Mouse (Mus musculus): ENCODE measurements around the gene Ttc39d. TPM values are rescaled to one million over a fixed set of nuclear protein-coding genes. Genes with fewer than 3 reads are reported as not detected.

Ttc39d gene
- polyA plus RNA-seq (2015; fragmentation: Nextera tagmentation; extraction: Ambion mirVana): 0.07 TPM in 1 of 2 replicates, not detected in the other

GRCm38 (mm10) chr17:80206671-80207581, at the start of gene Ttc39d, which contains the start of gene Srsf7:
TSS of gene Ttc39d (plus strand) at chr17:80207460.
TSS of gene Srsf7 (minus strand) at chr17:80207307.
- Histone ChIP-seq H3K36me3 (ENCODE audit: control insufficient read depth, insufficient read depth, low read length) (peaks cover 4% of the 10 kb centered on the region; the same call in 1 of the 2 replicates), H3K27me3 (replicated peaks; ENCODE audit: control insufficient read depth, insufficient read depth, low read length) (no peaks in the 10 kb centered on the region), H3K9ac (ENCODE audit: low read depth, low read length) (peak within 1 kb of the TSS; percentile 99), H3K27ac (ENCODE audit: low read length) (peak within 1 kb of the TSS; percentile 99), H3K4me1 (ENCODE audit: control insufficient read depth, insufficient read depth, low read length) (0 out of 2 replicates have a peak, but pooled peaks cover 8% of the 10 kb centered on the region), H3K9me3 (ENCODE audit: control insufficient read depth, low read length) (no peaks in the 10 kb centered on the region), H3K4me3 (ENCODE audit: low read length) (peak within 1 kb of the TSS; percentile 93), H3K4me2 (ENCODE audit: low read depth, low read length) (peak within 1 kb of the TSS; percentile 80)
- peak; percentile 93 for ATAC-seq
- WGBS: under 1% methylated on average over 95 of the region's 95 CpGs

GRCm38 (mm10) chr17:80157489-80157888, 49.8 kb upstream of the Ttc39d start:
- no peak overlapping the region for H3K4me3 ChIP-seq (ENCODE audit: low read length)
- no peak overlapping the region for H3K27ac ChIP-seq (ENCODE audit: low read length)
- H3K9ac ChIP-seq (ENCODE audit: low read depth, low read length): no peak overlapping the region
- WGBS: 84% methylated on average over 6 of the region's 6 CpGs
- no peaks in the 10 kb centered on the region for H3K4me1 ChIP-seq (ENCODE audit: control insufficient read depth, insufficient read depth, low read length)
- H3K9me3 ChIP-seq (ENCODE audit: control insufficient read depth, low read length): no peaks in the 10 kb centered on the region
- no peak for ATAC-seq
- H3K4me2 ChIP-seq (ENCODE audit: low read depth, low read length): no peak overlapping the region
- no peaks in the 10 kb centered on the region for H3K36me3 ChIP-seq (ENCODE audit: control insufficient read depth, insufficient read depth, low read length)
- no peaks in the 10 kb centered on the region for H3K27me3 ChIP-seq (replicated peaks; ENCODE audit: control insufficient read depth, insufficient read depth, low read length)

GRCm38 (mm10) chr17:80160454-80160853, 46.8 kb upstream of the Ttc39d start:
- no peaks in the 10 kb centered on the region for H3K36me3 ChIP-seq (ENCODE audit: control insufficient read depth, insufficient read depth, low read length)
- peak; percentile 50; the same call in 1 of the 2 replicates for ATAC-seq

GRCm38 (mm10) chr17:80163991-80164390, 43.3 kb upstream of the Ttc39d start:
- Histone ChIP-seq H3K4me3 (ENCODE audit: low read length) (no peak overlapping the region), H3K36me3 (ENCODE audit: control insufficient read depth, insufficient read depth, low read length) (no peaks in the 10 kb centered on the region), H3K4me2 (ENCODE audit: low read depth, low read length) (no peak overlapping the region), H3K4me1 (ENCODE audit: control insufficient read depth, insufficient read depth, low read length) (peaks cover 12% of the 10 kb centered on the region), H3K27me3 (replicated peaks; ENCODE audit: control insufficient read depth, insufficient read depth, low read length) (no peaks in the 10 kb centered on the region), H3K9ac (ENCODE audit: low read depth, low read length) (no peak overlapping the region), H3K9me3 (ENCODE audit: control insufficient read depth, low read length) (no peaks in the 10 kb centered on the region), H3K27ac (ENCODE audit: low read length) (no peak overlapping the region)
- no peak for ATAC-seq
- WGBS: 70% methylated on average over 8 of the region's 8 CpGs

More at GRCm38 (mm10) chr17:80160454-80160853, 46.8 kb upstream of the Ttc39d start:
- H3K27me3 ChIP-seq (replicated peaks; ENCODE audit: control insufficient read depth, insufficient read depth, low read length): no peaks in the 10 kb centered on the region
- H3K4me1 ChIP-seq (ENCODE audit: control insufficient read depth, insufficient read depth, low read length): no peaks in the 10 kb centered on the region
- WGBS: 41% methylated on average over 5 of the region's 5 CpGs
- H3K4me3 ChIP-seq (ENCODE audit: low read length): no peak overlapping the region
- H3K9ac ChIP-seq (ENCODE audit: low read depth, low read length): no peak overlapping the region
- H3K27ac ChIP-seq (ENCODE audit: low read length): no peak overlapping the region
- no peak overlapping the region for H3K4me2 ChIP-seq (ENCODE audit: low read depth, low read length)
- H3K9me3 ChIP-seq (ENCODE audit: control insufficient read depth, low read length): no peaks in the 10 kb centered on the region

- Histone ChIP-seq H3K27ac (ENCODE audit: low read length) (no peak overlapping the region), H3K9me3 (ENCODE audit: control insufficient read depth, low read length) (no peaks in the 10 kb centered on the region), H3K9ac (ENCODE audit: low read depth, low read length) (no peak overlapping the region), H3K36me3 (ENCODE audit: control insufficient read depth, insufficient read depth, low read length) (no peaks in the 10 kb centered on the region), H3K4me3 (ENCODE audit: low read length) (no peak overlapping the region), H3K4me2 (ENCODE audit: low read depth, low read length) (no peak overlapping the region), H3K4me1 (ENCODE audit: control insufficient read depth, insufficient read depth, low read length) (peaks cover 12% of the 10 kb centered on the region), H3K27me3 (replicated peaks; ENCODE audit: control insufficient read depth, insufficient read depth, low read length) (no peaks in the 10 kb centered on the region)
- WGBS: 59% methylated on average over 6 of the region's 6 CpGs
- no peak for ATAC-seq
These were observed 41.5 kb upstream of the Ttc39d start for GRCm38 (mm10) chr17:80165741-80166140.

- Histone ChIP-seq H3K27ac (ENCODE audit: low read length) (no peak overlapping the region), H3K27me3 (replicated peaks; ENCODE audit: control insufficient read depth, insufficient read depth, low read length) (no peaks in the 10 kb centered on the region), H3K9ac (ENCODE audit: low read depth, low read length) (no peak overlapping the region), H3K36me3 (ENCODE audit: control insufficient read depth, insufficient read depth, low read length) (no peaks in the 10 kb centered on the region), H3K4me2 (ENCODE audit: low read depth, low read length) (no peak overlapping the region), H3K4me3 (ENCODE audit: low read length) (no peak overlapping the region), H3K9me3 (ENCODE audit: control insufficient read depth, low read length) (no peaks in the 10 kb centered on the region), H3K4me1 (ENCODE audit: control insufficient read depth, insufficient read depth, low read length) (peaks cover 12% of the 10 kb centered on the region)
- 87% methylated on average over 6 of the region's 6 CpGs for WGBS
- ATAC-seq: no peak
These were observed 40.9 kb upstream of the Ttc39d start for GRCm38 (mm10) chr17:80166346-80166745.

- no peak overlapping the region for H3K4me3 ChIP-seq (ENCODE audit: low read length)
- no peak overlapping the region for H3K4me2 ChIP-seq (ENCODE audit: low read depth, low read length)
- H3K9me3 ChIP-seq (ENCODE audit: control insufficient read depth, low read length): no peaks in the 10 kb centered on the region
- H3K4me1 ChIP-seq (ENCODE audit: control insufficient read depth, insufficient read depth, low read length): peaks cover 12% of the 10 kb centered on the region
- no peak overlapping the region for H3K27ac ChIP-seq (ENCODE audit: low read length)
- H3K9ac ChIP-seq (ENCODE audit: low read depth, low read length): no peak overlapping the region
- no peaks in the 10 kb centered on the region for H3K36me3 ChIP-seq (ENCODE audit: control insufficient read depth, insufficient read depth, low read length)
- no peaks in the 10 kb centered on the region for H3K27me3 ChIP-seq (replicated peaks; ENCODE audit: control insufficient read depth, insufficient read depth, low read length)
- no peak for ATAC-seq
- WGBS: 73% methylated on average over 4 of the region's 4 CpGs
These were observed 39.8 kb upstream of the Ttc39d start for GRCm38 (mm10) chr17:80167436-80167835.

- Histone ChIP-seq H3K4me3 (ENCODE audit: low read length) (no peak overlapping the region), H3K27ac (ENCODE audit: low read length) (no peak overlapping the region), H3K4me2 (ENCODE audit: low read depth, low read length) (no peak overlapping the region; the same call in 1 of the 2 replicates), H3K9ac (ENCODE audit: low read depth, low read length) (no peak overlapping the region), H3K27me3 (replicated peaks; ENCODE audit: control insufficient read depth, insufficient read depth, low read length) (no peaks in the 10 kb centered on the region), H3K36me3 (ENCODE audit: control insufficient read depth, insufficient read depth, low read length) (no peaks in the 10 kb centered on the region), H3K4me1 (ENCODE audit: control insufficient read depth, insufficient read depth, low read length) (peaks cover 12% of the 10 kb centered on the region), H3K9me3 (ENCODE audit: control insufficient read depth, low read length) (no peaks in the 10 kb centered on the region)
- WGBS: 51% methylated on average over 7 of the region's 7 CpGs
- ATAC-seq: peak; percentile 26; the same call in 1 of the 2 replicates
These were observed 39.4 kb upstream of the Ttc39d start for GRCm38 (mm10) chr17:80167851-80168251.

GRCm38 (mm10) chr17:80168425-80169182, 38.7 kb upstream of the Ttc39d start:
- no peak overlapping the region for H3K9ac ChIP-seq (ENCODE audit: low read depth, low read length)
- H3K9me3 ChIP-seq (ENCODE audit: control insufficient read depth, low read length): no peaks in the 10 kb centered on the region
- peaks cover 12% of the 10 kb centered on the region for H3K4me1 ChIP-seq (ENCODE audit: control insufficient read depth, insufficient read depth, low read length)
- ATAC-seq: peak; percentile 71
- peak overlapping the region; percentile 25; the same call in 1 of the 2 replicates for H3K27ac ChIP-seq (ENCODE audit: low read length)
- peak overlapping the region; percentile 13; the same call in 1 of the 2 replicates for H3K4me3 ChIP-seq (ENCODE audit: low read length)
- H3K4me2 ChIP-seq (ENCODE audit: low read depth, low read length): peak overlapping the region; percentile 42
- no peaks in the 10 kb centered on the region for H3K27me3 ChIP-seq (replicated peaks; ENCODE audit: control insufficient read depth, insufficient read depth, low read length)
- 25% methylated on average over 16 of the region's 16 CpGs for WGBS
- no peaks in the 10 kb centered on the region for H3K36me3 ChIP-seq (ENCODE audit: control insufficient read depth, insufficient read depth, low read length)

Measured in intestine, embryonic 16.5 days (tissue).